Mouse (Mus musculus): ENCODE results near the gene Slc7a10. TPM values are rescaled to one million over a fixed set of nuclear protein-coding genes. Genes with fewer than 3 reads are reported as not detected.

Gene Slc7a10
- polyA plus RNA-seq, 1 experiment from 2014 or later = 9.7 TPM

DNA sequence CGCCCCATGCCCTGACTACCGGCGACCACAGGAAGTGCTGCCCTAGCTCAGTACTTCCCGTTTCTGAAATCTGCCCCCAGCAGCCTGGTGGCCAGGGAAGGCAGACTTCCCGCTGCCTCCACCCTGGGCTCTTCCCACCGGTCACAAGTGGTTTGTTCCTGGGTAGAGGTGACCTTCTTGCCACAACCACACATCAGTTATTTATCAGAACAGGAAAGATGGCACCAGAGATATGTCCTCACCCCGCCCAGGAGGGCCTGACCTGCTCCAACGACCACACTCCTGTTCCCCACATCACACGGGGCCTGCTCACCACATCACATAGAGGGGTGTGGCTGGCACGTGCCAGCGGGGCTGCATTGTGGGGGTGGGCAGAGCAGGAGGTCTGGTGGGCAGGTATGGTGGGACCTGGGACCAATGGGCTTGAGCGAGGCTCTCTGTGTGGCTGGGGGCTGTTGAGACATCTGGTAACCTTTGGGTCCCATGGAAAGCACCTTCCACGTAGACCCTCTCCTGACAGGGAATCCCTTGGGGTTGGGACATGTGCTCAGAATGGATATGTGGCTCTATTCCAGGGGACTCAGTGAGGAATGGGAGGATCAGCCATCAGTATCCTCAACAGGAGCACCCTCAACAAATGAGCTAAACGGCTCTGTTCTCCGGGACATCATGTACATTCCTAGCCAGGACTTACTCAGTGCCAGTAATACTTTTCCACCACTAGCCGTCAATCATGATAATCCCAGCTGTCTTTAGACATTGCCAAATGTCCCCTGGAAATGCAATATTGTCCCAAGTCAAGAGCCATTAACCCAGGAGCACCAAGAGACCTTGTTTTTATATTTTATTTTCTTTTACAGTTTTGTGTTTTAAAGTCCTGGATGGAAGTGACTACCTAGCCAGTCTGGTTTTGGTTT, 29.4 kb upstream of the Slc7a10 start:
- 80% methylated on average over 16 of the region's 16 CpGs for WGBS
- no peak for ATAC-seq (replicated peaks)
- H3K4me1 ChIP-seq = no peaks in the 10 kb centered on the region
- H3K27ac ChIP-seq = no peak overlapping the region
- no peaks in the 10 kb centered on the region for H3K27me3 ChIP-seq (replicated peaks)
- H3K9me3 ChIP-seq = no peaks in the 10 kb centered on the region
- no peak overlapping the region for H3K4me2 ChIP-seq
- H3K36me3 ChIP-seq (replicated peaks) = no peaks in the 10 kb centered on the region
- no peak overlapping the region for H3K4me3 ChIP-seq
- H3K9ac ChIP-seq = no peak overlapping the region

DNA sequence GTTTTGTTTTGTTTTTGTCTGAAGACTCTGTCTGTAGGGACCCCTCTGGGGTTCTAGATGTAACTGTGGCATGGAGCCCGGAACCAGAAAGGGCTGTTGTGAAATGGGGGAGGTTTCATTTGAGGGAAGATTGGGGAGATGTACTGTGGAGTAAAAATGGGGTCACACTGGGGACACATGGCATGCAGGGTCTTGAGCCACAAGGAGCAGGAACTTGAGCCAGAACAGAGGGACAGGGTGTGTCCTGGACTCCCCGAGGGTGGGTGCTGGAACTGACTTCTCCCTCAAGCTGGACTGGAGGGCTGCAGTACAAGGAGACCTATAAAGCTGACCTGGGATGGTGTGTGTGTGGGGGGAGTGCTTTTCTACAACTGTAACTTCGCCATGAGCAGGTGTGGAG, 28.7 kb upstream of the Slc7a10 start:
- ATAC-seq (replicated peaks) = no peak
- no peaks in the 10 kb centered on the region for H3K9me3 ChIP-seq
- H3K4me1 ChIP-seq = no peaks in the 10 kb centered on the region
- H3K27ac ChIP-seq = no peak overlapping the region
- H3K36me3 ChIP-seq (replicated peaks) = no peaks in the 10 kb centered on the region
- no peak overlapping the region for H3K9ac ChIP-seq
- H3K27me3 ChIP-seq (replicated peaks) = no peaks in the 10 kb centered on the region
- WGBS = 78% methylated on average over 3 of the region's 3 CpGs
- no peak overlapping the region for H3K4me3 ChIP-seq
- no peak overlapping the region for H3K4me2 ChIP-seq

DNA sequence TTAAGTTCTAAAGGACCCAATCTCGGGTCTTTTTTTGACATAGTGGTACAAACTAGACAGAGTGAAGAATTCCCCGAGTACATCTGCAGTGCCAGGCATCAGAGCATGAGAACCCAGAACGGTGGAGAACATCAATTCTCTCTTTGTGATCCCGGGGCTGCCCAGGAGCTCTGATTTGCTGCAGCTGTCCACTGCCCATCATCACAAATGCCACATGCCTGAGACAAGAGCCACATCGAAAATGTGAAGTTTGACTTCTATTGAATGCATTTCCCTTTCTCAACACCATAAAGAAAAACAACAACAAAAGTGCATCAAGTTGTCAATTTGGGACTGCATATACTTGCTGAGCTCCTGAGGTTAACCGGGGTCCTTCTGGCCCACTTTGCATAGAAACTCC, 23.7 kb upstream of the Slc7a10 start:
- H3K27ac ChIP-seq = no peak overlapping the region
- no peak overlapping the region for H3K4me2 ChIP-seq
- 83% methylated on average over 6 of the region's 6 CpGs for WGBS
- ATAC-seq (replicated peaks) = no peak
- no peaks in the 10 kb centered on the region for H3K9me3 ChIP-seq
- H3K4me3 ChIP-seq = no peak overlapping the region
- no peaks in the 10 kb centered on the region for H3K36me3 ChIP-seq (replicated peaks)
- H3K27me3 ChIP-seq (replicated peaks) = no peaks in the 10 kb centered on the region
- H3K4me1 ChIP-seq = no peaks in the 10 kb centered on the region
- H3K9ac ChIP-seq = no peak overlapping the region

DNA sequence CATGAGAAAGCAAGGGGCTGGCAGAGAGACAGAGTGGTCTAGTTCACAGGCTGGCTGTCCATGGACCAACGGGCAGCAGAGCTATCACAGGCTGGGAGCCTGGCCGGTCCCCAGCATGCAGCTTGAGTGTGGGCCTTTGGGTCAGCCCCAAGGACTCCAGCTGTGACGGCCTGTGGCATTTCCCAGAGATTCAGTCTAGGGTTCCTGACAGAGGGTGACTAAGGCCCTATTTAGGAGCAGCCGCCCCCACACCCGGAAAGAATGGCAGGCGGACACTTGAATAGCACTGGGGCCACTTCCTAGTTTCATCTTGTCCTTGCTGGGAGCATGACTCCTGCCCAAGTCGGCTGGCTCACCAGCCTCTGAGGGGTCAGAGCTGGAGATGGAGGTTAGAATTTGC, 22.6 kb upstream of the Slc7a10 start:
- H3K27ac ChIP-seq = no peak overlapping the region
- no peaks in the 10 kb centered on the region for H3K4me1 ChIP-seq
- ATAC-seq (replicated peaks) = no peak
- H3K4me3 ChIP-seq = no peak overlapping the region
- H3K36me3 ChIP-seq (replicated peaks) = no peaks in the 10 kb centered on the region
- WGBS = 73% methylated on average over 7 of the region's 7 CpGs
- H3K4me2 ChIP-seq = no peak overlapping the region
- H3K9ac ChIP-seq = no peak overlapping the region
- no peaks in the 10 kb centered on the region for H3K9me3 ChIP-seq
- no peaks in the 10 kb centered on the region for H3K27me3 ChIP-seq (replicated peaks)

DNA sequence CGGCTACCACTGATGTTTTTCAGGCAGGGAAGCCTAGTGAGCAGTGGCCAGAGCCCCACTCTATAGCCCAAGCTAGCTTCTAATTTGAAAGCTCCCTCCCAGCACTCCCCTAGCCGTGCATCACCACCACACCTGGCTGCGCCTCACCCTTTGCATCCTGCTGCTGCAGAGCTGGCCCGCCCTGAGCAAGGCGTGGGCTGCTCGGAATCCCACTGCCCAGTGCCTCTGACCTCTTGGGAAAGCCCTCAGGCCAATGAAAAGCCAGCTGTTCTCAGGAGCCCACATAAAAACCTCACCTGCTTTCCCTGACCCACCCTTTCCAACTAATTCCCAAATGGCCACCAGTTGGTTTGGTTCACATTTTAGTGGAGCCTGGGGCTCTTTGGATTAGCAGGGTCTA, 22.1 kb upstream of the Slc7a10 start:
- Histone ChIP-seq H3K4me1 (no peaks in the 10 kb centered on the region), H3K36me3 (replicated peaks) (no peaks in the 10 kb centered on the region), H3K9ac (no peak overlapping the region), H3K27me3 (replicated peaks) (no peaks in the 10 kb centered on the region), H3K27ac (no peak overlapping the region), H3K4me2 (no peak overlapping the region), H3K4me3 (no peak overlapping the region), H3K9me3 (no peaks in the 10 kb centered on the region)
- ATAC-seq (replicated peaks) = no peak
- 83% methylated on average over 6 of the region's 6 CpGs for WGBS

DNA sequence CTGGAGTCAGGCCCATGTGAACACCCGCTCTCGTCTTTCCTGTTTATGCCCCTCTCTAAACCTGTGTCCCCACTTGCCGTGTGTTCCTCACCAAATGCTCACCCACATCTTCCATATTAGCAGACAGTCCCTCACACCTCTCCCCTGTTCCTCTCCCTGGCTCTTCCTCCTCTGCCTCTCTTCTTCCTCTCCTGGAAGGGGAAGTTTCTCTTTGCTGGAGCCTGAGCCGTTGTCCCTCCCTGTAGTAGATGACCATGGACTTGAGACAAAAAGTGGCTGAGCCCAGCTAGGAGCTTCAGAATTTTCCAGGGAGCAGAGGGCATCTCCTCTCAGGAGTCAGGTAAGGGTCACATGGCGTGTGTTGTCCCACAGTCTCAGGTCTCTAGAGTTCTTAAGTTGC, 19.2 kb upstream of the Slc7a10 start:
- H3K9me3 ChIP-seq = no peaks in the 10 kb centered on the region
- H3K36me3 ChIP-seq (replicated peaks) = no peaks in the 10 kb centered on the region
- peaks cover 5% of the 10 kb centered on the region for H3K27me3 ChIP-seq (replicated peaks)
- WGBS = 84% methylated on average over 5 of the region's 5 CpGs
- H3K4me2 ChIP-seq = no peak overlapping the region
- no peak overlapping the region for H3K27ac ChIP-seq
- no peak overlapping the region for H3K9ac ChIP-seq
- no peak overlapping the region for H3K4me3 ChIP-seq
- ATAC-seq (replicated peaks) = no peak
- H3K4me1 ChIP-seq = peaks cover 4% of the 10 kb centered on the region; the same call in 1 of the 2 replicates

DNA sequence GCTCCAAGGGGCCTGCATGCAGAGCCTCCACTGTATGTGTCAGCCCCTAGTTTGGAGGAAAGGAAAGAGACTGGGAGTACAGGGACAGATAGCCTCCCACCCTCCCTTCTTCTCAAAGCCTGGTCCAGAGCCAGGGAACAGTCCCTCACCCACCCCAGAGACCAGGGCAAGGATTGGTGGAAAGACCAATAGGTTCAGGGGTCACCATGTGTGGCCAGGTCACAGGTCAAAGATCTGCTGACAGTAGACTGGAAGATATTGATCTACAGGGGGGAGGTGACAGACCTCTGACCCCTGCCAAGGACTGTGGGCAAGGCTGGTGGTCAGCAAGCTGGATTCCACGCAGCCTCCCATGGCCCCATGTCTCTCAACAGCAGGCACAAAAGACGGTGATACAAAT, 18.3 kb upstream of the Slc7a10 start:
- Histone ChIP-seq H3K27ac (no peak overlapping the region), H3K4me1 (peaks cover 6% of the 10 kb centered on the region; the same call in 1 of the 2 replicates), H3K27me3 (replicated peaks) (peaks cover 5% of the 10 kb centered on the region), H3K9ac (no peak overlapping the region), H3K36me3 (replicated peaks) (no peaks in the 10 kb centered on the region), H3K4me2 (no peak overlapping the region), H3K4me3 (no peak overlapping the region), H3K9me3 (no peaks in the 10 kb centered on the region)
- 64% methylated on average over 2 of the region's 2 CpGs for WGBS
- ATAC-seq (replicated peaks) = no peak

DNA sequence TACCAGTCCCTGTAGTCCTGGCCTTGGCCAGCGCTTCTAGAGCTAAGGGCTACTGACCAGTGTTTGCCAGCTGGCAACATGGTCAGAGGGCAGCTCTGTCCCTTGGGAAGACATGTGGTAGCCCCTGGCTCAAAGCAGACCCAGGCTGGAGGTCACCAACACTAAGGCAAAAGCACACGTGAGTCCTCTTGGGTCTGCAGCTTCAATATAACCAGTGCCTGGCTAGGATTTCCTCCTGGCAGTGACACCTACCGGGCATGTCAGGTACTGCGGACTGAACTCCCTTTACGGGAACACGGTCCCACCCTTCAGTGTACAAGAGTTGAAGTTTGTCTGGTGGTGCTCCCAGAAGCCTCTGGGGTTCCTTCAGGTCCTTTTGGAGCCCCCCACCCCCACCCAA, 16.8 kb upstream of the Slc7a10 start:
- peak; percentile 34; the same call in 1 of the 2 replicates for ATAC-seq (replicated peaks)
- 14% methylated on average over 6 of the region's 6 CpGs for WGBS

DNA sequence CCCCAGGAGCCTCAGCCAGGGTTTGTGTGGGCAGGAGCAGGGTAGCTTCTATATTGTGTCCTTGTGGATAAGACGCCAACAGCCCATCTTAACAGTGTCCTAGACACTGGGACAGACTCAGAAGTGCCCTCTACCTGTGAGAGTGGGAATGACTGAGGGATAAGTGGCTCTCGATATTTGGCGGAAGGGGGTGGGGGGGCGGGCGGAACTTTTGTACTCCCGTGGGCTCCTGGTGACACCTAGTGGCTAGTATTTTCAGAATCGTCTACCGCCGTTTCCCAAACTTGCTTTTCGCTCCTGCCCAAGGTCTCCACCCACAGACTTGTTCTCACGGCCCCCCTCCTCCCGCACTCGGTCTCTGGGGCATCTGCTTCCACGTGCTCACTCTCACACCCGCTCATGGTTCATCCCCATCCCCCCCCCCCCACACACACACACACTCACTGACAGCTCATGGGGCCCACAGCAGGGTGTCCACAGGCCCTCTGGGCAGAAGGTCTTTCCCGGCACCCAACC, 14.3 kb upstream of the Slc7a10 start:
- peak; percentile 76 for ATAC-seq (replicated peaks)
- WGBS = 2% methylated on average over 16 of the region's 16 CpGs
- Histone ChIP-seq H3K9me3 (no peaks in the 10 kb centered on the region), H3K36me3 (replicated peaks) (no peaks in the 10 kb centered on the region), H3K4me3 (no peak overlapping the region), H3K4me2 (peak overlapping the region; percentile 29), H3K4me1 (peaks cover 6% of the 10 kb centered on the region; the same call in 1 of the 2 replicates), H3K9ac (no peak overlapping the region), H3K27me3 (replicated peaks) (peaks cover 9% of the 10 kb centered on the region), H3K27ac (no peak overlapping the region)

More for the DNA sequence above, 16.8 kb upstream of the Slc7a10 start:
- Histone ChIP-seq H3K36me3 (replicated peaks) (no peaks in the 10 kb centered on the region), H3K27me3 (replicated peaks) (peaks cover 9% of the 10 kb centered on the region), H3K9me3 (no peaks in the 10 kb centered on the region), H3K4me1 (peaks cover 6% of the 10 kb centered on the region; the same call in 1 of the 2 replicates), H3K4me2 (no peak overlapping the region), H3K9ac (no peak overlapping the region), H3K4me3 (no peak overlapping the region), H3K27ac (no peak overlapping the region)

DNA sequence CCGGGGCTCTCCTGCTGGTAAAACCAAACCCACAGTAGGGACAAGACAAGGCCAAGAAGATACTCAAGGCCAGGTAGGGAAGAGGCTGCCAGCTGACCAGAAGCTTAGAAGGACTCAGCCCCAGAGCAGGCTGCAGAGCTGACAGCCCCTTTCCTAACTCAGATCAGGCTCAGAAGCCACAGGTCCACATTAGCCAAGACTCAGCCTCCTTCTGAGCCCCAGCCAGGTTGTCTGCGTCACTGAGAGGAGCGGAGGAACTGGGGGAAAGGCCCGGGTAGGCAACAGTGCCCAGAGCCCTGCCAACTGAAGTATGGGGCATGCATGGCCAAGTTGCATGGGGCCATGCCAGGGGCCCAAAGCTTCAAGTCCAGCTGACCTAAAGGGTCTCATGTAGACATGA, 13.7 kb upstream of the Slc7a10 start:
- H3K9ac ChIP-seq = no peak overlapping the region
- H3K36me3 ChIP-seq (replicated peaks) = no peaks in the 10 kb centered on the region
- no peaks in the 10 kb centered on the region for H3K9me3 ChIP-seq
- no peak overlapping the region for H3K27ac ChIP-seq
- 81% methylated on average over 4 of the region's 4 CpGs for WGBS
- peaks cover 6% of the 10 kb centered on the region; the same call in 1 of the 2 replicates for H3K4me1 ChIP-seq
- no peak for ATAC-seq (replicated peaks)
- H3K4me2 ChIP-seq = no peak overlapping the region
- H3K27me3 ChIP-seq (replicated peaks) = peaks cover 9% of the 10 kb centered on the region
- H3K4me3 ChIP-seq = no peak overlapping the region

DNA sequence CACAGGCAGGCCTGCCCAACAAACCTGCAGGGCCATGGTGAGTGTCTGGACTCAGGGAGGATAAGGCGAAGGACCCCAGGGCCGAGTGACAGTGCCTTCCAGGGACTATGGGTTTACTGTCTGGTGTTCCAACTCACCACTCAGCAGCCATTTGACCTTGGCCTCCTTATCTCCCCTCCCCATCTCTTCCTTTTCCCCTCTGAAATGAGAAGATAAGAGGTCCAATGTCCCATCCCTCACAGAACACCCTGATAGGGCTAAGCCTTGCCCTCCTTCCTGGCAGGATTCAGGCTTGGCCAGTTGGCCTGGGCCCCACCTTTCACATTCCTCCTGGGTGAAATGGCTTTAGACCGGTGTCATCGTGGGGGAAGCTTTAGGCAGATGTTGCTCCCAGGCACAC, 10.7 kb upstream of the Slc7a10 start:
- Histone ChIP-seq H3K27ac (no peak overlapping the region), H3K36me3 (replicated peaks) (no peaks in the 10 kb centered on the region), H3K4me2 (no peak overlapping the region), H3K4me1 (peaks cover 6% of the 10 kb centered on the region; the same call in 1 of the 2 replicates), H3K9ac (no peak overlapping the region), H3K4me3 (no peak overlapping the region), H3K9me3 (no peaks in the 10 kb centered on the region), H3K27me3 (replicated peaks) (peaks cover 9% of the 10 kb centered on the region)
- no peak for ATAC-seq (replicated peaks)
- 77% methylated on average over 4 of the region's 4 CpGs for WGBS

DNA sequence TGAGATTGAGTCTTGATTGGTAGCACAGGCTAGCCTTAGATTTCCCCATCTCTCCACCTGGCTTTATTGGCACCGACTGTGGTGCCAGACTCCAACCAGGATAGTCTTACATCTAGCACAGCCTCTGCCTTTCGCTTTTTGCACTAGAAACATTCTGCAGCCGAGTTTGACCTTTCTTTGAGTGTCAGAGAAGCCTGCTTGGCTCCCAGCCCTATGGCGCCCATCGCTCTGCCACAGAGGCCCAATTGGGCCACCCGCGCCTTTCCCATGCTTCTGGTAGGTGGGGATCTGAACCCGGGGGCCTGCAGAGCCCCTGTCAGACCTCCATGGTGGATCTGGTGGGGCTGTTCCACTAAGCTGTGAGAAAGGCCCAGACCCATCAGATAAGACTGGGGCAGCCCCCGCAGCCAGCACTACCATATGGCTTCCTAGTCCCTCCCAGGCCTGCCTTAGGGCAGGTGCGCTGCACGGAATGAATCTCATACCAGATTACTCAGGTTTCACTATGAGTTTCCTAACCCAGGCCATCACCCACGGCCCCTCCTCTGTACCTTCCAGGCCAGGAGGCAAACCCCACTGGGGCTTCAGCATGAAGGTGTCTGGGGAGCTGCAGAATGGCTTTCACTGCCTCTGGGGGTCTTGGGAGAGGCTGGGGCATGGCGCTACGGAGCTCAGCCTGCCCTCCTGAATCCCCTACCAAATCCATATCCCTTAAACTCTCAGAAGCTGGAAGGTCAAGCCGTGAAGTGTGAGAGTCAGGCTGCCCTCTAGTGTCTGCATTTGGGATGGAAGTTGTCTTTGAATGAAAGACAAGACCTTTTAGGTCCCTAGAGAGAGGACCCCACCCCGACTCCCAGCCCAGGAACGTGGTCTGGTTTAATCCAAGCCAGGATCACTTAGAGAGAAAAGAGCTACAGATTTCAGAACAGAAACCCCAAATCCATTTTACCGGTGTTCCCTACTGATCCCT, 9.5 kb upstream of the Slc7a10 start:
- no peak overlapping the region for H3K27ac ChIP-seq
- ATAC-seq (replicated peaks) = 0 out of 2 replicates have a peak, but pooled peaks have one; percentile 18
- 54% methylated on average over 18 of the region's 18 CpGs for WGBS

More for the DNA sequence above, 9.5 kb upstream of the Slc7a10 start:
- H3K4me2 ChIP-seq = no peak overlapping the region
- H3K4me3 ChIP-seq = no peak overlapping the region
- H3K4me1 ChIP-seq = peaks cover 3% of the 10 kb centered on the region; the same call in 1 of the 2 replicates
- H3K9me3 ChIP-seq = no peaks in the 10 kb centered on the region
- no peak overlapping the region for H3K9ac ChIP-seq
- 0 out of 2 replicates have a peak, but pooled peaks cover 4% of the 10 kb centered on the region for H3K27me3 ChIP-seq (replicated peaks)
- no peaks in the 10 kb centered on the region for H3K36me3 ChIP-seq (replicated peaks)

Measured in midbrain, embryonic 15.5 days (tissue).